Mouse (Mus musculus) intestine, embryonic 16.5 days (tissue): ENCODE results near the gene Adgrb3. TPM values are rescaled to one million over a fixed set of nuclear protein-coding genes. Genes with fewer than 3 reads are reported as not detected.

Experiments
- ATAC-seq: fragments of 200-750 bp; cut with Nextera tagmentation; 2 replicates; pipeline ENCODE4 v1.8.0; 2017; ENCODE audit warnings: moderate TSS enrichment, moderate library complexity
- H3K27ac ChIP-seq: fragments of 300-500 bp; sonication (generic); 2 replicates; pipeline ENCODE4 v1.5.1; 2014; ENCODE audit warnings: mild to moderate bottlenecking, low read length
- H3K27me3 ChIP-seq: fragments of 300-500 bp; sonication (generic); replicated peaks from 2 replicates; pipeline ENCODE4 v1.6.1; 2014; ENCODE audit warnings: low read length, control low read depth, mixed read lengths; ENCODE audit not compliant: control insufficient read depth, insufficient read depth
- H3K36me3 ChIP-seq: fragments of 300-500 bp; sonication (generic); 2 replicates; pipeline ENCODE4 v1.6.1; 2014; ENCODE audit warnings: low read length, control low read depth; ENCODE audit not compliant: control insufficient read depth, insufficient read depth
- H3K4me1 ChIP-seq: fragments of 300-500 bp; sonication (generic); 2 replicates; pipeline ENCODE4 v1.6.1; 2014; ENCODE audit warnings: low read length, control low read depth, mixed read lengths; ENCODE audit not compliant: control insufficient read depth, insufficient read depth
- H3K4me2 ChIP-seq: fragments of 300-500 bp; sonication (generic); 2 replicates; pipeline ENCODE4 v1.6.1; 2014; ENCODE audit warnings: low read depth, low read length, control low read depth
- H3K4me3 ChIP-seq: fragments of 300-500 bp; sonication (generic); 2 replicates; pipeline ENCODE4 v1.5.1; 2014; ENCODE audit warnings: mild to moderate bottlenecking, low read length
- H3K9ac ChIP-seq: fragments of 300-500 bp; sonication (generic); 2 replicates; pipeline ENCODE4 v1.6.1; 2014; ENCODE audit warnings: low read depth, low read length
- H3K9me3 ChIP-seq: fragments of 300-500 bp; sonication (generic); 2 replicates; pipeline ENCODE4 v1.6.1; 2016; ENCODE audit warnings: low read length, control low read depth; ENCODE audit not compliant: control insufficient read depth
- WGBS: fragments of 180-500 bp; shearing (Covaris S2); extraction: QIAGEN DNeasy Blood & Tissue Kit; methylation state at CpG from one replicate; pipeline ENCODE4 v1.1.7; 2014; 5-methylcytosine and 5-hydroxymethylcytosine counted together
- polyA plus RNA-seq: library from polyadenylated mRNA; unstranded; fragments of >200 nt; fragmentation: Nextera tagmentation; extraction: Ambion mirVana; gene quantifications from 2 replicates; pipeline ENCODE4 v1.2.1, GENCODE M21; 2015

Adgrb3 gene
- 1.9 and 2.4 TPM in 2 replicates for polyA plus RNA-seq

GRCm38 (mm10) chr1:25828971-25829920, at the start of gene Adgrb3:
Gene Adgrb3 (minus strand): TSS chr1:25829707.
- Histone ChIP-seq H3K27me3 (peaks cover 29% of the 10 kb centered on the region), H3K27ac (no peak within 1 kb of the TSS), H3K4me3 (peak within 1 kb of the TSS; percentile 56), H3K4me2 (peak within 1 kb of the TSS; percentile 83), H3K9ac (peak within 1 kb of the TSS; percentile 62), H3K4me1 (peaks cover 5% of the 10 kb centered on the region; the same call in 1 of the 2 replicates), H3K9me3 (no peaks in the 10 kb centered on the region), H3K36me3 (no peaks in the 10 kb centered on the region)
- WGBS, result 5% methylated on average over 32 of the region's 32 CpGs
- peak; percentile 17; the same call in 1 of the 2 replicates for ATAC-seq

GRCm38 (mm10) chr1:25877526-25877925, 48.0 kb upstream of the Adgrb3 start:
- no peak overlapping the region for H3K9ac ChIP-seq
- no peaks in the 10 kb centered on the region for H3K27me3 ChIP-seq
- H3K4me3 ChIP-seq, result no peak overlapping the region
- H3K36me3 ChIP-seq, result no peaks in the 10 kb centered on the region
- no peak overlapping the region for H3K27ac ChIP-seq
- no peak overlapping the region for H3K4me2 ChIP-seq
- WGBS, result 89% methylated on average over 5 of the region's 5 CpGs
- no peak for ATAC-seq
- no peaks in the 10 kb centered on the region for H3K9me3 ChIP-seq
- no peaks in the 10 kb centered on the region for H3K4me1 ChIP-seq

GRCm38 (mm10) chr1:25857473-25857872, 28.0 kb upstream of the Adgrb3 start:
- Histone ChIP-seq H3K4me1 (no peaks in the 10 kb centered on the region), H3K9me3 (no peaks in the 10 kb centered on the region), H3K36me3 (no peaks in the 10 kb centered on the region), H3K27ac (no peak overlapping the region), H3K27me3 (no peaks in the 10 kb centered on the region), H3K4me2 (no peak overlapping the region), H3K4me3 (no peak overlapping the region), H3K9ac (no peak overlapping the region)
- ATAC-seq, result no peak
- WGBS, result 87% methylated on average over 2 of the region's 2 CpGs

GRCm38 (mm10) chr1:25854451-25854978, 25.0 kb upstream of the Adgrb3 start:
- Histone ChIP-seq H3K27ac (no peak overlapping the region), H3K4me1 (no peaks in the 10 kb centered on the region), H3K27me3 (no peaks in the 10 kb centered on the region), H3K9me3 (no peaks in the 10 kb centered on the region), H3K4me3 (no peak overlapping the region), H3K4me2 (no peak overlapping the region), H3K36me3 (no peaks in the 10 kb centered on the region), H3K9ac (no peak overlapping the region)
- WGBS, result 56% methylated on average over 2 of the region's 2 CpGs
- ATAC-seq, result no peak

- Histone ChIP-seq H3K4me1 (peaks cover 5% of the 10 kb centered on the region; the same call in 1 of the 2 replicates), H3K27me3 (peaks cover 29% of the 10 kb centered on the region), H3K36me3 (no peaks in the 10 kb centered on the region), H3K27ac (no peak overlapping the region), H3K4me3 (no peak overlapping the region), H3K4me2 (no peak overlapping the region), H3K9me3 (no peaks in the 10 kb centered on the region), H3K9ac (no peak overlapping the region)
- 54% methylated on average over 6 of the region's 6 CpGs for WGBS
- no peak for ATAC-seq
These were observed 2.8 kb upstream of the Adgrb3 start for GRCm38 (mm10) chr1:25832260-25832659.

GRCm38 (mm10) chr1:25831521-25831900, 2.0 kb upstream of the Adgrb3 start:
- Histone ChIP-seq H3K4me3 (no peak overlapping the region), H3K4me2 (no peak overlapping the region), H3K36me3 (no peaks in the 10 kb centered on the region), H3K4me1 (peaks cover 5% of the 10 kb centered on the region; the same call in 1 of the 2 replicates), H3K9ac (no peak overlapping the region), H3K27me3 (peaks cover 29% of the 10 kb centered on the region), H3K9me3 (no peaks in the 10 kb centered on the region), H3K27ac (no peak overlapping the region)
- no peak for ATAC-seq
- 48% methylated on average over 2 of the region's 2 CpGs for WGBS

GRCm38 (mm10) chr1:25830757-25831520, 1.4 kb upstream of the Adgrb3 start:
- peak overlapping the region; percentile 83 for H3K4me2 ChIP-seq
- H3K27me3 ChIP-seq, result peaks cover 29% of the 10 kb centered on the region
- H3K4me1 ChIP-seq, result peaks cover 5% of the 10 kb centered on the region; the same call in 1 of the 2 replicates
- H3K9me3 ChIP-seq, result no peaks in the 10 kb centered on the region
- H3K27ac ChIP-seq, result no peak overlapping the region
- ATAC-seq, result no peak
- 0 out of 2 replicates have a peak overlapping the region, but pooled peaks have one; percentile 62 for H3K9ac ChIP-seq
- peak overlapping the region; percentile 56 for H3K4me3 ChIP-seq
- no peaks in the 10 kb centered on the region for H3K36me3 ChIP-seq
- 7% methylated on average over 15 of the region's 15 CpGs for WGBS

GRCm38 (mm10) chr1:25829921-25830751, 629 bp upstream of the Adgrb3 start:
- H3K4me3 ChIP-seq, result peak overlapping the region; percentile 56
- H3K27me3 ChIP-seq, result peaks cover 29% of the 10 kb centered on the region
- no peak overlapping the region for H3K27ac ChIP-seq
- under 1% methylated on average over 36 of the region's 99 CpGs for WGBS
- H3K9me3 ChIP-seq, result no peaks in the 10 kb centered on the region
- no peaks in the 10 kb centered on the region for H3K36me3 ChIP-seq
- ATAC-seq, result peak; percentile 87
- peaks cover 5% of the 10 kb centered on the region; the same call in 1 of the 2 replicates for H3K4me1 ChIP-seq
- peak overlapping the region; percentile 62 for H3K9ac ChIP-seq
- H3K4me2 ChIP-seq, result peak overlapping the region; percentile 83
